Comparison of ENCODE assay signal across 11 mouse cellular contexts in genomic region chr11:6497311-6497948, GRCm38 (mm10). TPM values are rescaled to one million over a fixed set of nuclear protein-coding genes. Genes with fewer than 3 reads are reported as not detected.
DNase-seq lines count a peak whose midpoint lies in the region.
"Had no signal": no experiment of that assay in that cellular context is flagged by ENCODE, and none has a peak within 500 bp of the region (broad histone marks: within the 10 kb centered on the region; RNA-seq: fewer than 3 reads in every experiment).

No protein-coding gene starts in this region.

- intact Hi-C loops in heart, postnatal 14 days (cut with DNase I): no loop called here
- intact Hi-C loops in gastrocnemius, postnatal 14 days (cut with DNase I; ENCODE audit: low total_unique reads): no loop called here
- intact Hi-C loops in left cerebral cortex, postnatal 10 days (cut with DNase I): no loop called here

- peak; percentile 84 for DNase-seq in heart, adult 11 months
- DNase-seq in heart, postnatal 14 days: no peak
- peak; percentile 67 for DNase-seq in WW6 (ENCODE audit: low read depth, low spot score)
- peak; percentile 69 to 83 for DNase-seq in cerebellum, postnatal 25 days
- peak; percentile 83 for DNase-seq in retina, postnatal 1 day
- no peak for DNase-seq in gastrocnemius, postnatal 14 days
- DNase-seq in left cerebral cortex, postnatal 10 days (ENCODE audit: extremely low spot score in 1 of 2, low spot score in 2 of 2): no peak
- no peak for DNase-seq in gastrocnemius, postnatal 10 days
- DNase-seq: layer of hippocampus, adult 9-11 months; lung, postnatal 36 days; thymus, postnatal 25 days had no signal

RNA-seq across cellular contexts. Expression of gene Purb, which starts 21.7 kb away (rescaled TPM):
- total RNA-seq in heart, postnatal 14 days (2021): 10 to 100 TPM; 49.6 to 53.0 TPM
- 10 to 100 TPM; 28.5 to 37.4 TPM for total RNA-seq in gastrocnemius, postnatal 14 days (2021)
- total RNA-seq in left cerebral cortex, postnatal 10 days (2021): 100 to 1,000 TPM; 276 to 277 TPM
- 10 to 100 TPM; 55.6 to 58.4 TPM for total RNA-seq in gastrocnemius, postnatal 10 days (2021)

RNA-seq across cellular contexts. Expression of gene Myo1g, which starts 23.3 kb away (rescaled TPM):
- total RNA-seq in heart, postnatal 14 days (2021): 1 to 10 TPM; 1.9 to 3.2 TPM
- total RNA-seq in gastrocnemius, postnatal 14 days (2021): 1 to 10 TPM in 1 of 2 experiments, under 1 TPM in 1; 0.94 to 1.2 TPM
- total RNA-seq in left cerebral cortex, postnatal 10 days (2021): under 1 TPM; 0.51 to 0.85 TPM
- 1 to 10 TPM; 1.6 to 2.5 TPM for total RNA-seq in gastrocnemius, postnatal 10 days (2021)

RNA-seq across cellular contexts. Expression of gene Ccm2, which starts 49.3 kb away (rescaled TPM):
- 10 to 100 TPM; 22.8 to 32.9 TPM for total RNA-seq in heart, postnatal 14 days (2021)
- total RNA-seq in gastrocnemius, postnatal 14 days (2021): 10 to 100 TPM; 20.8 to 21.6 TPM
- 10 to 100 TPM; 57.7 to 60.9 TPM for total RNA-seq in left cerebral cortex, postnatal 10 days (2021)
- 10 to 100 TPM; 25.9 to 28.1 TPM for total RNA-seq in gastrocnemius, postnatal 10 days (2021)

RNA-seq across cellular contexts. Expression of gene H2afv, which starts 53.2 kb away (rescaled TPM):
- 10 to 100 TPM; 57.1 to 59.4 TPM for total RNA-seq in heart, postnatal 14 days (2021)
- 10 to 100 TPM; 41.3 to 46.3 TPM for total RNA-seq in gastrocnemius, postnatal 14 days (2021)
- total RNA-seq in left cerebral cortex, postnatal 10 days (2021): 10 to 100 TPM; 26.6 to 28.9 TPM
- total RNA-seq in gastrocnemius, postnatal 10 days (2021): 10 to 100 TPM; 66.2 to 67.3 TPM

Comparison
In these comparisons a context has a peak if more than half of its experiments do, and no peak if none do; other contexts are left out.
1. DNase-seq: peak in heart, adult 11 months (single experiment), WW6 (single experiment), cerebellum, postnatal 25 days (2 of 2) and retina, postnatal 1 day (single experiment); none in heart, postnatal 14 days (0 of 2), gastrocnemius, postnatal 14 days (single experiment), left cerebral cortex, postnatal 10 days (0 of 2) and gastrocnemius, postnatal 10 days (single experiment).
2. RNA of gene Purb, which starts 21.7 kb away (total RNA-seq): 276 to 277 TPM in left cerebral cortex, postnatal 10 days; 55.6 to 58.4 TPM in gastrocnemius, postnatal 10 days, 49.6 to 53.0 TPM in heart, postnatal 14 days and 28.5 to 37.4 TPM in gastrocnemius, postnatal 14 days; every median in the first group is over 4 times any median in the second.